Mouse (Mus musculus): ENCODE results near the gene Igtp. TPM values are rescaled to one million over a fixed set of nuclear protein-coding genes. Genes with fewer than 3 reads are reported as not detected.
"Not testable (repeated sequence)": the region's sequence is repeated elsewhere in the genome, so short reads cannot be mapped to it uniquely, and the experiment has no call there.

The Igtp gene
- total and polyA plus RNA-seq, 2 experiments from 2014 or later: 8.0 to 9.8 TPM

- H3K4me1 ChIP-seq (ENCODE audit: control insufficient read depth, insufficient read depth): peaks cover 18% of the 10 kb centered on the region
- no peaks in the 10 kb centered on the region for H3K9me3 ChIP-seq (replicated peaks; ENCODE audit: control insufficient read depth, low read length)
- 67% methylated on average over 7 of the region's 7 CpGs for WGBS
- no peak overlapping the region for H3K27ac ChIP-seq (ENCODE audit: low read depth)
- no peak for DNase-seq (ENCODE audit: low spot score)
- no peak overlapping the region for H3K4me3 ChIP-seq (ENCODE audit: low read depth, low read length)
- H3K27me3 ChIP-seq (ENCODE audit: control insufficient read depth, insufficient read depth, low read length): no peaks in the 10 kb centered on the region
- no peak overlapping the region for H3K9ac ChIP-seq (replicated peaks; ENCODE audit: low read depth, low read length)
- H3K36me3 ChIP-seq (replicated peaks; ENCODE audit: control insufficient read depth, insufficient read depth, low read length): no peaks in the 10 kb centered on the region
- H3K4me2 ChIP-seq (ENCODE audit: low read depth, low read length): peak overlapping the region; percentile 60
- TF ChIP-seq CTCF (IDR thresholded peaks at IDR 0.05; ENCODE audit: low read depth) (no peak), EP300 (IDR thresholded peaks at IDR 0.05; ENCODE audit: low read depth) (no peak)
- ATAC-seq (ENCODE audit: insufficient read depth, low read depth): no peak
These were observed 14.5 kb downstream of the Igtp start for GRCm38 (mm10) chr11:58213673-58214342.

GRCm38 (mm10) chr11:58214391-58215048 lies 15.2 kb downstream of the Igtp start:
- Histone ChIP-seq H3K27me3 (ENCODE audit: control insufficient read depth, insufficient read depth, low read length) (no peaks in the 10 kb centered on the region), H3K36me3 (replicated peaks; ENCODE audit: control insufficient read depth, insufficient read depth, low read length) (no peaks in the 10 kb centered on the region), H3K9me3 (replicated peaks; ENCODE audit: control insufficient read depth, low read length) (no peaks in the 10 kb centered on the region), H3K4me2 (ENCODE audit: low read depth, low read length) (peak overlapping the region; percentile 60), H3K4me1 (ENCODE audit: control insufficient read depth, insufficient read depth) (peaks cover 18% of the 10 kb centered on the region), H3K27ac (ENCODE audit: low read depth) (peak overlapping the region; percentile 78), H3K4me3 (ENCODE audit: low read depth, low read length) (peak overlapping the region; percentile 58), H3K9ac (replicated peaks; ENCODE audit: low read depth, low read length) (peak overlapping the region; percentile 83)
- DNase-seq (ENCODE audit: low spot score): peak; percentile 65
- 25% methylated on average over 15 of the region's 17 CpGs for WGBS
- no peak for TF ChIP-seq EP300 (IDR thresholded peaks at IDR 0.05; ENCODE audit: low read depth)
- peak; percentile 86 for ATAC-seq (ENCODE audit: insufficient read depth, low read depth)

GRCm38 (mm10) chr11:58215049-58215430 lies 15.7 kb downstream of the Igtp start:
- H3K36me3 ChIP-seq (replicated peaks; ENCODE audit: control insufficient read depth, insufficient read depth, low read length); DNase-seq (ENCODE audit: low spot score); H3K9me3 ChIP-seq (replicated peaks; ENCODE audit: control insufficient read depth, low read length); H3K27me3 ChIP-seq (ENCODE audit: control insufficient read depth, insufficient read depth, low read length): not testable (repeated sequence)
- Histone ChIP-seq H3K9ac (replicated peaks; ENCODE audit: low read depth, low read length) (peak overlapping the region; percentile 83; the same call in 1 of the 2 replicates), H3K27ac (ENCODE audit: low read depth) (peak overlapping the region; percentile 78), H3K4me2 (ENCODE audit: low read depth, low read length) (peak overlapping the region; percentile 60), H3K4me1 (ENCODE audit: control insufficient read depth, insufficient read depth) (peaks cover 18% of the 10 kb centered on the region), H3K4me3 (ENCODE audit: low read depth, low read length) (peak overlapping the region; percentile 58)
- ATAC-seq (ENCODE audit: insufficient read depth, low read depth): peak; percentile 34; the same call in 1 of the 2 replicates
- WGBS: 14% methylated on average over 2 of the region's 3 CpGs

GRCm38 (mm10) chr11:58215814-58216213 lies 16.5 kb downstream of the Igtp start:
- Histone ChIP-seq H3K9me3 (replicated peaks; ENCODE audit: control insufficient read depth, low read length) (no peaks in the 10 kb centered on the region), H3K4me2 (ENCODE audit: low read depth, low read length) (peak overlapping the region; percentile 60), H3K27me3 (ENCODE audit: control insufficient read depth, insufficient read depth, low read length) (no peaks in the 10 kb centered on the region), H3K4me1 (ENCODE audit: control insufficient read depth, insufficient read depth) (peaks cover 18% of the 10 kb centered on the region), H3K9ac (replicated peaks; ENCODE audit: low read depth, low read length) (no peak overlapping the region), H3K4me3 (ENCODE audit: low read depth, low read length) (peak overlapping the region; percentile 58), H3K36me3 (replicated peaks; ENCODE audit: control insufficient read depth, insufficient read depth, low read length) (no peaks in the 10 kb centered on the region; the same call in 1 of the 2 replicates), H3K27ac (ENCODE audit: low read depth) (no peak overlapping the region)
- no peak for ATAC-seq (ENCODE audit: insufficient read depth, low read depth)
- 71% methylated on average over 5 of the region's 5 CpGs for WGBS
- no peak for DNase-seq (ENCODE audit: low spot score)
- no peak for TF ChIP-seq EP300 (IDR thresholded peaks at IDR 0.05; ENCODE audit: low read depth)
- TF ChIP-seq CTCF (IDR thresholded peaks at IDR 0.05; ENCODE audit: low read depth): no peak

- Histone ChIP-seq H3K9ac (replicated peaks; ENCODE audit: low read depth, low read length) (no peak overlapping the region), H3K4me3 (ENCODE audit: low read depth, low read length) (no peak overlapping the region), H3K9me3 (replicated peaks; ENCODE audit: control insufficient read depth, low read length) (no peaks in the 10 kb centered on the region), H3K4me2 (ENCODE audit: low read depth, low read length) (no peak overlapping the region), H3K27me3 (ENCODE audit: control insufficient read depth, insufficient read depth, low read length) (no peaks in the 10 kb centered on the region), H3K27ac (ENCODE audit: low read depth) (no peak overlapping the region), H3K4me1 (ENCODE audit: control insufficient read depth, insufficient read depth) (peaks cover 15% of the 10 kb centered on the region), H3K36me3 (replicated peaks; ENCODE audit: control insufficient read depth, insufficient read depth, low read length) (no peaks in the 10 kb centered on the region; the same call in 1 of the 2 replicates)
- no peak for TF ChIP-seq EP300 (IDR thresholded peaks at IDR 0.05; ENCODE audit: low read depth)
- no peak for TF ChIP-seq CTCF (IDR thresholded peaks at IDR 0.05; ENCODE audit: low read depth)
- no peak for DNase-seq (ENCODE audit: low spot score)
- no peak for ATAC-seq (ENCODE audit: insufficient read depth, low read depth)
- WGBS: 80% methylated on average over 6 of the region's 6 CpGs
These were observed 17.5 kb downstream of the Igtp start for GRCm38 (mm10) chr11:58216823-58217222.
